Mouse (Mus musculus): ENCODE data around the gene Prss12.
"Not testable (repeated sequence)": the region's sequence is repeated elsewhere in the genome, so short reads cannot be mapped to it uniquely, and the experiment has no call there.

Prss12 gene

DNA sequence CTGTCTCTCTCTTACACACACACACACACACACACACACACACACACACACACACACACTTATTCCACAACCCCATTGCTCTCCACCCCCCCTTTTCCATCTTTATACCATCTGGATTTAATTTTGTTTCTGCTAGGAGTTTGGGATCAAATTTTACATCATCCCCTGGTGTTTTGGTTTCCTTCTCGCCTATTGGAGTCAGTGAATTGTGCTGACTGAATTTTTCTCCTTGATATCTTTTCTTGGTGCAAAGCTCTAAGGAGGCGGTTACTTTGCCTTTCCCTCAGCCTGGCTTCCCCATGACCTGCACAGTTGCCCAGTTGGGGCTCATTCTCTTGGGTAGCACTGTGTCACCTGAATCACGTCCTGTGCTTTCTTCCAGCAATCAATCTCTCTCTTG lies 30.1 kb downstream of the Prss12 start:
- DNase-seq (ENCODE audit: low read depth, low spot score), result no peak

DNA sequence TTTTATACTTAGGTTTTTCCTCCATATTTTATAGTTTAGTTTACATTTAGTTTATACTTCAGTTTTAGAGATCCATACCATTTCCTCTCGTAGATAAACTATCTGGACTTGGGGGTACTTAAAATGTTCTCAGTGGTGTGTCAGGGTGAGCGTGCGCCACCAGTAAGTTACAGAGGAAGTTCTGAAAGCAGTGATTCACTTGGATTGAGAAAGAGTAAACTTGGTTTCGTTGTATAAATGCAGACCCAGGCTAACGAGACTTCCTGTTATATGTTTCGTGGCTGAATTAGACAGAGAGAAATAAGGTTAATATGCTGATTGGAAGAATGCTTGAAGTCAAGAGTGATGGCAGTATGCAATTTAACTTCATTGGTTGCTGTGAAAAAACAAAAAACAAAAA lies 34.6 kb downstream of the Prss12 start:
- DNase-seq (ENCODE audit: low read depth, low spot score), result no peak

DNA sequence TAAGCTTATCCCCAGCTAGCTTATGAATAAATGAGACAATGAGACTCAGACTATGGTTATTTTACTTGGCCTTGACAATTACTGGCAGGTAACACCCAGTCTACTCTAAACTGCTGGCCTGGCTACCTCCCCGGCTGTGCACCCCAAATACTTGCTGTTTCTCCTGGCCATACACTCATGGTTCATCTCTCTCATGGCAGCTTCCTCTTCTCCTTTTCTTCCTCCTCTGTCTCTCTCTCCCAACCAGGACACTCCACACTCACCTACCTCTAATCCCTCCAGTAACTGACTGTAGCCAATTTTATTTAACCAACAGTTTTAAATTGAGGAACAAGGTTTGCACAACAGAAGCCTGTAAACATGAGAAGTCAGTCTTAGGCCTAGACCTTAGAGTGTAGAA lies 45.1 kb downstream of the Prss12 start:
- DNase-seq (ENCODE audit: low read depth, low spot score), result no peak

DNA sequence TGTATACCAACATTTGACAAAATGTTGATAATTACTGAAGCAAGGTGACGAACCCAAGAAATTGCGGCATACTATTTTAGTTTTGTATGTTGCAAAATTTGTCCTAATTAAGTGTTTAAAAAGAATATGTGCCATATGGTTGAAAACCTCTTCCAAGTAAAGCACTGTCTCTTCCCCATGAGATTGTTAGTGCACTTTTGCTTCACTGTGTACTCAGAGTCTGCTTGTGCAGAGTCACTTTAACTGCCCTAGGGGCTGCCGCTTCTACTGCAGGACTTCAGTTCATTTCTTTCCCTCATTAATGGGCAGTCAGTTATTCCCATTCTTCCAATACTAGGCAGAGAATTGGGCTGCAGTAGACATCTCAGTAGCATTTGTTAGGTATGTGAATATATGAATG lies 46.5 kb downstream of the Prss12 start:
- no peak for DNase-seq (ENCODE audit: low read depth, low spot score)

DNA sequence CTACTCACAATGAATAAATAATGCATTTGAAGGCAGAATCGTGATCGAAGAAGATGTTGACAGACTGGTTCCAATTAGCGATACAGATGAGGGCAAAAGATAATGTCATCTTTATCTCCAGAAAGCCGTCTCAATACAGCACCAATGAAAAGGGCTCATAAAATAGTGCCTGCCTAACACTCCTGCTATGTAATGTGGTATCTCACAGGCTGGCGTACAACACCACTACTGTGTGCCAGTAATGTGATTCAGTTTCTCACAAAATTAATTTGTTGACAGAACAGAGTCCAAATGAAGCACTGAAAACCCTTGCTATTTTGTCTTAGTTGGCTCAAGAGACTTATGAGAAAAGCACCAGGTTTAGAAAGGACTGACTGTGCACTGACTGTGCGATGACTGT lies 48.4 kb downstream of the Prss12 start:
- no peak for DNase-seq (ENCODE audit: low read depth, low spot score)

DNA sequence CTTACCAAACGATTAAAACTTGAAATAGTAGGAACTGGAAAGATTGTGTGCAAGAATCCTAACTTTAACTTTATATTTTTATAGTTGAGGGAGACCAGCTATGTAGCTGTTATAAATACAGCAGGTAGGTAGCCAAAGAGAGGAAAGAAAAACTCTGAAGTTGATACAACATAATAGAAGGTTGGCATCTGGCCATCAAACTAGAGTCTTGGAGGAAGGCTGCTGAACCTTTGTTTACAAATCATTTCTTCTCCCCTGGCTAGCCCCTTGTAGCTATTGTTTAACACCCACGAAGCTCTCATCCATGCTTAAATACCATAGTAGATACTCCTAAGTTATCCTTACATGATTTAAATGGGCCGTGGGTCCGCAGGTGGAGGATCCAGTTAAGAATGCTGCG lies 52.1 kb downstream of the Prss12 start:
- DNase-seq (ENCODE audit: low read depth, low spot score), result no peak

GRCm38 (mm10) chr3:123501798-123502197 lies 55.1 kb downstream of the Prss12 start:
- DNase-seq (ENCODE audit: low read depth, low spot score), result not testable (repeated sequence)

- DNase-seq (ENCODE audit: low read depth, low spot score), result no peak
Observed at GRCm38 (mm10) chr3:123503943-123504342, 57.2 kb downstream of the Prss12 start.

DNA sequence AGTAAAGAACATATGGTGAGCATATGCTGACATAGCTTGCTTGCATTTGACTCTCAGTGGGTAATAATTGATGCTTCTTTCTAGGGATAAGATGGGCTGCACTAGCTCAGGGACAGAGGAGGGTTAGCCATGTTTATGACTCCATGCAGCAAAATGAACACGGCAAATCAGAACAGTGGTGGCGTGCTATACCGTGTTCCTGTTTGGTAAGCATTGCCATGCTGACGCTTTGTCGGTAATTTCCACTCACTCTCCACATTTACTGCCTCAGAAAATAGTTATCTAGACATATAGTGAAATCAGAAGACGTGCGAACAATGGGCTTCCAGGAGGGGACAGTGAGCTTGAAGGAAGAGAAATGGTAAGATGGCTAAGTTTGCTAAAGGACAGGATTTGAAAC lies 58.1 kb downstream of the Prss12 start:
- DNase-seq (ENCODE audit: low read depth, low spot score), result no peak

DNA sequence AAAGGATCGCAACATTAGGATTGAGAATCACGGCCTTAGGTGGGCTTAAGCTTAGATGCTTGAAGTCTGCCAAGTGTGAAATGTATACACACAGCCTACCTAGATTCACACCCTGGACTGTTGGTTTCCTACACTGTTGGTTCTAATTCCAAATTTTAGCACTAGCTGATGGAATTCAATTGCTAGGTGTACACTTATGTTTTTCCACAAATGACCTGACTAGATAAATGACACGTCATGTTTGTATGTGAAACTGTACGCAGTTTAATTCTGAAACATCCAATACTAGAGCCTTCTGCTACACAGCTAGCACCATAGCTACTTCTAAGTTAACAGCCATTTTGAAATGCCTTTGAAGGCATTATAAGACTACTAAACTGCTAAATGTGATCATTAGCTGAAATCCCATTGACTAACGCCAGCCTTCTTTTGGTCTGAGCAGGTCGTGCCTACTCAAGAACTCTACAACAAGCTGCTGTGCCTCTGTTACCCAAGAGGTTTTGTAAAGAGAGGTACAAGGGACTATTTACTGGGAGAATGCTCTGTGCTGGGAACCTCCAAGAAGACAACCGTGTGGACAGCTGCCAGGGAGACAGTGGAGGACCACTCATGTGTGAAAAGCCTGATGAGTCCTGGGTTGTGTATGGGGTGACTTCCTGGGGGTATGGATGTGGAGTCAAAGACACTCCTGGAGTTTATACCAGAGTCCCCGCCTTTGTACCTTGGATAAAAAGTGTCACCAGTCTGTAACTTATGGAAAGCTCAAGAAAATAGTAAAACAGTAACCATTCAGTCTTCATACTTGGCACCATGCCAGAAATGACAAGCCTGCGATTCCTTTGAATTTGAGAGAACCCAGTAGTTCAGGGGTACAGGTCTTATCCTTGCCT lies 59.3 kb downstream of the Prss12 start:
- DNase-seq (ENCODE audit: low read depth, low spot score), result no peak

GRCm38 (mm10) chr3:123506699-123507662 lies 60.3 kb downstream of the Prss12 start:
- DNase-seq (ENCODE audit: low read depth, low spot score), result no peak

- no peak for DNase-seq (ENCODE audit: low read depth, low spot score)
Observed at GRCm38 (mm10) chr3:123507663-123508055, 60.9 kb downstream of the Prss12 start.

DNA sequence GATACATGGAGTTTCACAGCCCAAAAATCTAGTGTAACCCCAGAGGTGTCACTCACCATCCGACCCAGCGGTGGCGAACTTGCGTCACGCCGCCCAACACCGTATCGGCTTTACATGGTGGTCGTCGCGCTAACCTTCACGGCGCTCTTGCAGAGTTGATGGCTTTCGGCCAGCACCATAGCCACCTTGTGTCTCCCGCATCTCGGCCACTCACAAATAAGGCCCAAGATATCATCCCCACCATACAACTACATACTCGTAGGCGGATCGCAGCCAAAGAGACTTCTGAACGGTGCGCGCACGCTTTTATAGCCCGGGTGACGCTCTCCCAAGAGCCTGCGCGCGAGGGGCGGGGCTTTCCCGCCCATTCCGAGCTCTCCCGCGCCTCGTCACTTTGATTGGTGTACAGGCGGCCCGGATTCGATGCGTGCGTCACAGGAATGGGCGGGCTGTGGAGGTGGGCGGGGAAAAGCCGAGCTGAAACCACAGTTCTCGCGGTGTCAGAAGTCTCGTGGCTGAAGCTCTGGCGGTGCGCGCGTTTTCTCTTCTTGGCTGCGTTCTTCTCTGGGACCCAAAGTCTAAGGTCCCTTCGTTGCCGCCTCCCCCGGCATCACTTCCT lies 61.5 kb downstream of the Prss12 start:
- DNase-seq (ENCODE audit: low read depth, low spot score), result peak; percentile 99

DNA sequence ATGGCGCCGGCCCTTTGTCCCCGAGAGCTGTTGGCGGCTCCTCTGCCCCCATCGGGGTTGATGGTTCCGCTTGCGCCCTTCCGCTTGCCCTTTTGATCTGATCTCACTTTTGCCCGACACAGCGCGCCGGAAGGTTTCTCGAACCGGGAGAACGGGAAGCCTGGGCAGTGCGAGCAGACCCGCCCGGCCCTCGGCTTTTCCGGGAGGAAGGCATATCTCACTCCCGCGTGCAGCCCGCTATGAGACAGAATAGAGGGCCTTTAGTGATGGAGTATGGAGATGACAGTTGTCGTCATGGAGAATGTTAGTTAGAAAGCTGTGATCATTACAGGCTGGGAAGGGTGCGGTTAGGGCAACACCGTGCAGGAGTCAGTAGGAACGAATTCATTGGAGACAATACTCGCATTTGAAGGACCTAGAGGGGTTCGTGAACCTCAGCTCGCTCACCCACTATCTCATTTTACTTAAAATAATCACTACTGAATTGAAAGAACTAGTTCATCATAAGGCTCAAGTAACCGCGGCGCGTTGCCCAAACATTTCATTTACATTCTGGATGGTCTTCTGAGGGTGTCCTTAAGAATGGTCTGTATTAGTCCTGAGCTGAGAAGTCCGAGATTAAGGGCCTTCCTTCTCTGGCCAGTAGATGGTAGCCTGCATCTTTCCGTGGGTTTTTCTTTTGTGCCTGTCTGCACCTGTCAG lies 62.1 kb downstream of the Prss12 start:
- no peak for DNase-seq (ENCODE audit: low read depth, low spot score)

DNA sequence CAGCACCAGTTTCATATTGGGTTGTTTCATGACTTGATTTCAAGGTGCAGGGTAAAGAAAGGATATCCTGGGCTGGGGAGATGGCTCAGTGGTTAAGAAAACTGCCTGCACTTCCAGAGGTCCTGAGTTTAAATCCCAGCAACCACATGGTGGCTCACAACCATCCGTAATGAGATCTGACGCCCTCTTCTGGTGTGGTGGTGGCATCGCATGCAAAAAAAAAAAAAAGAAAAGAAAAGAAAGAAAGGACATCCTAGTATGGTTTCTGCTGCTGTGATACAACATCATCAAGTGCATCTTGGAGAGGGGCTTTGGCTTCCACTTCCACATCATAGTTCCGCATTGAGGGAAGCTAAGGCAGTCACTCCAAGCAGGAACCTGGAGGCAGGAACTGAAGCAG lies 65.1 kb downstream of the Prss12 start:
- DNase-seq (ENCODE audit: low read depth, low spot score), result no peak

GRCm38 (mm10) chr3:123514886-123515285 lies 68.2 kb downstream of the Prss12 start:
- DNase-seq (ENCODE audit: low read depth, low spot score), result no peak

DNA sequence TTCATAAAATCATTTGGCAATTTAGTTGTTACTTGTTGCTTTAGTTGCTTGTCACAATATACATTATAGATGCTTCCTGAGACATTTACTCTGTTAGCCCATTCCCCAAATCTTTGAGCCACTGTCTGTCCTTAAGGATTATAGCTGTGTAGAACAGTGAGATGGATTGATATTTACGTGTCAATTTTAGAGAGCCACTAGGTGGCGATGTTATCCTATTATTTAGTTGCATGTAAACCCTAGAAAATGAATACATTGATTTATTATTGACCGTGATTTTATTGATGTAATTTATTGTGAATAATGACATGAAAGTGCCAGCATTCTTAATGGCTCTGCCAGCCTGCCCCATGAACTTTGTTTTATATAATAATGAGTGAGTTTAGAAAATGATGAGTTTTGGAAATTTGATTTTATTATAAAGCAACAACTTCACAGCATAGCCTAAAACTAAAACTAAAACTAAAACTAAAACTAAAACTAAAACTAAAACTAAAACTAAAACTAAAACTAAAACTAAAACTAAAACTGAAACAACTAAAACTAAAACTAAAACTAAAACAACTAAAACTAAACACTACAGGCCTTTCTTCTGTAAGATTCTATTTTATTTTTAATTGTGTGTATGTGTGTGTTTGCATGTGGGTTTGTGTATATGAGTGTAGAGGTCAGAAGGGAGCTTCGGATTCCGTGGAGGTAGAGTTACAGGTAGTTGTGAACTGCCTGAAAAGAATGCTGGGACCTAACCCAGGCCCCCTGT lies 69.1 kb downstream of the Prss12 start:
- DNase-seq (ENCODE audit: low read depth, low spot score), result peak; percentile 54

- DNase-seq (ENCODE audit: low read depth, low spot score), result no peak
Observed at GRCm38 (mm10) chr3:123516784-123517183, 70.1 kb downstream of the Prss12 start.

DNA sequence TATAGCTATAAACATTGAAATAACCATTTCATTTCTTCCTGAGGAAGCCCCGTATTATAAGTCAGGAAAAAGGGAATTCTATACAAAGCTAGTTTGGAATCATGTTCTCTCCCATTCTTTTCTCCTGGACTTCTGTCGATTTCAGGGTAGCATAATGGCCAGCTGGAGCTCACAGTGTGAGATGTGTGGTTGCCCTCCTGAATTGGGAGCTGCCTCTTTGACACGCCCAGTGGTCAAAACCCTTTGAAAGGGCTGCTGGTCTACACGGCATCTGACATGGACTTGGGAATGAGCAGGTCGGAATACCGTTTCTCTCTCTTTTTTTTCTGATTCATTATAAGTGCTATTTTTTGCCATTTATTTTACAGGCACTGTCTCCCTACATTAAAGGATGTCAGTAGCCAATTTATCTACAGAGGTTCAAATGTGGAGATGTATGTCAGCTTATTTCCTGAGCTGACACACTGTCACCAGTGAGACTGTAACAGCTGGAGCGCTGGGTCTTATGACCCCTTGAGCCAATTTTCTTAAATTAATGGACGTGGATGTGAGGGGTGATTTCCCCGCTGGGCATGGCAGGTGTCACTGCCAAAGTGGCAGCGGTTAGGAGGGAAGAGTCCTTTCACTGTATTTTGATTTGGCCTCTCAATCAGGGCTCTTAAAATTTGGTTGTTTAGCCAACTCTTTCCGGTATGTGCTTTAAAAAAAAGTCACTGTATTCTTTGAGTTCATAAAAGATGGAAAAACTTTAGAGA lies 79.8 kb downstream of the Prss12 start:
- no peak for DNase-seq (ENCODE audit: low read depth, low spot score)
